Mouse (Mus musculus) spleen, adult 2 months (tissue): ENCODE data around the gene Cybrd1. TPM values are rescaled to one million over a fixed set of nuclear protein-coding genes. Genes with fewer than 3 reads are reported as not detected.

Experiments
- DNase-seq, 2 experiments: peaks; one replicate each; pipeline versions ENCODE4 v3.0.0 to v3.0.0-alpha.2; 2012 to 2021; ENCODE audit warnings: low spot score in 2 of 2, low read depth in 1 of 2
- H3K27ac ChIP-seq: fragments of 200-500 bp; 2 replicates; pipeline ENCODE4 v1.5.1; 2012; ENCODE audit warnings: low read length, inconsistent platforms; ENCODE audit not compliant: insufficient read depth
- H3K27me3 ChIP-seq: fragments of 200-500 bp; 2 replicates; pipeline ENCODE4 v1.6.1; 2012; ENCODE audit warnings: mild to moderate bottlenecking, moderate library complexity, low read length, inconsistent platforms; ENCODE audit not compliant: control insufficient read depth, insufficient read depth
- H3K36me3 ChIP-seq: fragments of 200-500 bp; 2 replicates; pipeline ENCODE4 v1.6.1; 2012; ENCODE audit warnings: mild to moderate bottlenecking, low read length, inconsistent platforms; ENCODE audit not compliant: control insufficient read depth, insufficient read depth
- H3K4me1 ChIP-seq: fragments of 200-500 bp; 2 replicates; pipeline ENCODE4 v1.6.1; 2011; ENCODE audit warnings: inconsistent platforms; ENCODE audit not compliant: control insufficient read depth, insufficient read depth, insufficient read length
- H3K4me3 ChIP-seq: fragments of 200-500 bp; 2 replicates; pipeline ENCODE4 v1.5.1; 2011; ENCODE audit warnings: mild to moderate bottlenecking, inconsistent platforms; ENCODE audit not compliant: insufficient read depth, insufficient read length; ENCODE audit errors: extremely low read depth
- CTCF ChIP-seq: fragments of 200-500 bp; IDR thresholded peaks from 2 replicates; pipeline ENCODE4 v1.5.1; 2011; ENCODE audit warnings: mild to moderate bottlenecking, inconsistent platforms; ENCODE audit not compliant: insufficient read depth, insufficient read length, insufficient replicate concordance; ENCODE audit errors: extremely low read depth
- POLR2A ChIP-seq: fragments of 200-500 bp; IDR thresholded peaks from 2 replicates; pipeline ENCODE4 v1.6.1; 2011; ENCODE audit warnings: low read depth, low read length, inconsistent platforms
- WGBS: fragments of 180-500 bp; shearing (Covaris S2); methylation state at CpG from one replicate; pipeline ENCODE4 v1.1.7; 2018; 5-methylcytosine and 5-hydroxymethylcytosine counted together
- polyA plus RNA-seq: library from polyadenylated mRNA; depleted of rRNA; stranded (reverse); fragments of >200 nt; gene quantifications from 2 replicates; pipeline ENCODE4 v1.2.3, GENCODE M21; 2012

Cybrd1 gene
- polyA plus RNA-seq, 1 experiment = 1.1 TPM

DNA sequence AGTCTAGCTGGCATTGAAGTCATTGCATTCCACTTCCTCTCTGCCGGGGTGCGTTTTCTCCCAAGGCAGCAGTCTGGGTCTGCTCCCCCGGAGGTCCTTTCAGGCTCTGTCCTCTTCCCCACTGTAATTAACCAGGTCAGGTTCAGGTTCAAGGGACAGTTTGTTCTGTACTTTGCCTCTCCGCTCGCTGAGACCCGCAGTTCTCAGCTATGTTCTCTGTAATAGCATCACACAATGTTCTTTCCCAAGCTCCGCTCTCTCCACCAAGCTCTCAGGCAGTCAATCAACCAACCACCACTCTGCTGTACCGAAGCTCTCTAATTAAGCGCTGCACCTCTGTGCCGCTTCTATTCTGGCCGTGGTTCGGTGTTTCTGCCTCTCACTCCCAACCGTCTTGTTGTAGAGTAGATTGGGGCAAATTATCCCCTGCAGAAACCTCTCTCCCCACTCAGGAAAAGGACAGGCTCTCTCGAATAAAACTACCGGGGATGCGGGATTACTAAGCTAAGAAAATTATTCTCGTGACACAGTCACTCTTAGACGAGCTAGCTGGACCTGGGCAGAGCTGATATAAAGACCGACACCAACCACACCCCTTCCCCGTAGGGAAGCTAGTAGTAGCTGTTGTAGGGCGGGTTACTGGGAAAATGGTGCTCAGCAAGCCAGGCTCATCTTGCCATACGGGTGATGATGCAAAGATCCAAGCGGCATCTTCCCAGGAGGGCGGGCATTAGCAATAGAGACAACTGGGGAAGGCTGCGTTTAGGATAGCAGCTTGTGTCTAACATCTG is 45.3 kb downstream of the Cybrd1 start:
- no peak overlapping the region for H3K4me3 ChIP-seq
- no peaks in the 10 kb centered on the region for H3K36me3 ChIP-seq
- no peaks in the 10 kb centered on the region for H3K4me1 ChIP-seq
- no peak for DNase-seq
- H3K27ac ChIP-seq = no peak overlapping the region
- TF ChIP-seq POLR2A (no peak), CTCF (no peak)
- WGBS = 82% methylated on average over 25 of the region's 25 CpGs
- no peaks in the 10 kb centered on the region for H3K27me3 ChIP-seq

DNA sequence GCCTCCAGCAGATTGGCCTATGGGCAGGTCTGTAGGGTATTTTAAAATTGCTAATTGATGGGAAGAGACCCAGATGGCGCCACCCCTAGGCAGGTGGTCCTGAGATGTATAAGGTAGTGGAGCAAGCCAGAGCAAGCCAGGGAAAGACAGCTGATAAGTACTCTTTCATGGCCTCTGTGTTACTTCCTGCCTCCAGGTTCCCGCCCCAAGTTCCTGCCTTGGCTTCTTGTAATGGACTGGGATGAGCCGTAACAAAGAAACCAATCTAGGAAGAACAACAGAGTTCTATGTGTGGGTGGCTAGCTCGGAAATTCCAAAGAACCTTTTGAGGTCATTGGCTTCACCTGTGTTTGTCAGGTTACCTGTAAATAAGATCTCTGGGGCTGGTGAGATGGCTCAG is 49.5 kb downstream of the Cybrd1 start:
- H3K27ac ChIP-seq = no peak overlapping the region
- WGBS = 89% methylated on average over 4 of the region's 4 CpGs
- H3K4me3 ChIP-seq = no peak overlapping the region
- H3K4me1 ChIP-seq = no peaks in the 10 kb centered on the region
- no peaks in the 10 kb centered on the region for H3K27me3 ChIP-seq
- DNase-seq = no peak
- no peak for TF ChIP-seq CTCF
- TF ChIP-seq POLR2A = no peak
- no peaks in the 10 kb centered on the region for H3K36me3 ChIP-seq

GRCm38 (mm10) chr2:71168461-71169021 is 50.8 kb downstream of the Cybrd1 start:
- TF ChIP-seq POLR2A = no peak
- TF ChIP-seq CTCF = no peak
- Histone ChIP-seq H3K4me1 (no peaks in the 10 kb centered on the region), H3K36me3 (no peaks in the 10 kb centered on the region), H3K27me3 (no peaks in the 10 kb centered on the region), H3K27ac (no peak overlapping the region), H3K4me3 (no peak overlapping the region)
- no peak for DNase-seq
- WGBS = 79% methylated on average over 10 of the region's 10 CpGs

DNA sequence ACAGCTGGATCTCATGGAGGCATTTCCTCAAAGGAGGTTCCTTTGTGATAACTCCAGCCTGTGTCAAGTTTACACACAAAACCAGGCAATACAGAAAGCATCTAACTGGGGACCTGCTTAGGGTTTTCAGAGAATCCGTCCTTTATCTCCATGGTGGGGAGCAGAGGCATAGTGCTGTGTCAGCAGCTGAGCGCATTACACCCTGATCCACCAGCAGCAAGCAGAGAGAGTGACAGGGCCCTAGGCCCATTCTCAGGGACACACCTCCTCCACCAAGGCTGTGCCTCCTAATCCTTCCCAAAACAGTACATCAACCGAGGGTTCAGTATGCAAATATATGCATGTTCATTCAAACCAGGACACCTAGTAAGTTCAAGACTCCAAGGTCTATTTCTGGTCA is 55.3 kb downstream of the Cybrd1 start:
- TF ChIP-seq CTCF (no peak), POLR2A (no peak)
- WGBS = 76% methylated on average over 3 of the region's 3 CpGs
- H3K27ac ChIP-seq = no peak overlapping the region
- no peaks in the 10 kb centered on the region for H3K27me3 ChIP-seq
- no peak for DNase-seq
- no peaks in the 10 kb centered on the region for H3K4me1 ChIP-seq
- H3K4me3 ChIP-seq = no peak overlapping the region
- H3K36me3 ChIP-seq = no peaks in the 10 kb centered on the region

GRCm38 (mm10) chr2:71176329-71177249 is 58.9 kb downstream of the Cybrd1 start:
- H3K4me1 ChIP-seq = no peaks in the 10 kb centered on the region
- H3K36me3 ChIP-seq = no peaks in the 10 kb centered on the region
- WGBS = 59% methylated on average over 9 of the region's 9 CpGs

GRCm38 (mm10) chr2:71177250-71177615 is 59.5 kb downstream of the Cybrd1 start:
- Histone ChIP-seq H3K27me3 (no peaks in the 10 kb centered on the region), H3K36me3 (no peaks in the 10 kb centered on the region), H3K4me3 (no peak overlapping the region), H3K4me1 (no peaks in the 10 kb centered on the region), H3K27ac (no peak overlapping the region)
- 72% methylated on average over 1 of the region's 1 CpGs for WGBS
- DNase-seq = no peak
- TF ChIP-seq CTCF (no peak), POLR2A (no peak)

More at GRCm38 (mm10) chr2:71176329-71177249, 58.9 kb downstream of the Cybrd1 start:
- DNase-seq = no peak
- Histone ChIP-seq H3K27ac (no peak overlapping the region), H3K27me3 (no peaks in the 10 kb centered on the region), H3K4me3 (no peak overlapping the region)
- TF ChIP-seq CTCF (no peak), POLR2A (no peak)

- Histone ChIP-seq H3K4me1 (no peaks in the 10 kb centered on the region), H3K27ac (no peak overlapping the region), H3K27me3 (no peaks in the 10 kb centered on the region), H3K4me3 (no peak overlapping the region), H3K36me3 (no peaks in the 10 kb centered on the region)
- WGBS = 91% methylated on average over 1 of the region's 1 CpGs
- TF ChIP-seq POLR2A (no peak), CTCF (no peak)
- no peak for DNase-seq
These were observed 60.0 kb downstream of the Cybrd1 start for GRCm38 (mm10) chr2:71177760-71178159.
